Mouse (Mus musculus): Measurements from ENCODE around the gene Ap4e1.
"Not testable (repeated sequence)": the region's sequence is repeated elsewhere in the genome, so short reads cannot be mapped to it uniquely, and the experiment has no call there.

The Ap4e1 gene

DNA sequence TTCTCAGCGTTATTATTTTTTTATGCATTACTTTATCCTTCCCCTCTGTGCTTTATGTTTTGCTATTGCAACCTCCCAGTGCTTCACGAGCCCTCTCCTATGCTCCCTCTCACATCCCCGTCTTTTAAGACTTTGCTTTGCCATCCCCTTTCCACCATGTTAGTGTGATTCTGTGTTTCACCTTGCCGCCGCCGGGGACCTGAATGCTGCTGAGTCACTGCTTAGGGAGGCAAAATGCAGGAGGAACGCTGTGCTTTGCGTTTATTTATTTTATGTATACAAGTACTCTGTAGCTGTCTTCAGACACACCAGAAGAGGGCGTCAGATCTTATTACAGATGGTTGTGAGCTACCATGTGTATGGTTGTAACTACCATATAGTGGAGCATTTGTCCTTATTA is 69.1 kb downstream of the Ap4e1 start:
- DNase-seq (ENCODE audit: low read depth, low spot score): no peak

GRCm38 (mm10) chr2:127079066-127079465 is 70.5 kb downstream of the Ap4e1 start:
- not testable (repeated sequence) for DNase-seq (ENCODE audit: low read depth, low spot score)

DNA sequence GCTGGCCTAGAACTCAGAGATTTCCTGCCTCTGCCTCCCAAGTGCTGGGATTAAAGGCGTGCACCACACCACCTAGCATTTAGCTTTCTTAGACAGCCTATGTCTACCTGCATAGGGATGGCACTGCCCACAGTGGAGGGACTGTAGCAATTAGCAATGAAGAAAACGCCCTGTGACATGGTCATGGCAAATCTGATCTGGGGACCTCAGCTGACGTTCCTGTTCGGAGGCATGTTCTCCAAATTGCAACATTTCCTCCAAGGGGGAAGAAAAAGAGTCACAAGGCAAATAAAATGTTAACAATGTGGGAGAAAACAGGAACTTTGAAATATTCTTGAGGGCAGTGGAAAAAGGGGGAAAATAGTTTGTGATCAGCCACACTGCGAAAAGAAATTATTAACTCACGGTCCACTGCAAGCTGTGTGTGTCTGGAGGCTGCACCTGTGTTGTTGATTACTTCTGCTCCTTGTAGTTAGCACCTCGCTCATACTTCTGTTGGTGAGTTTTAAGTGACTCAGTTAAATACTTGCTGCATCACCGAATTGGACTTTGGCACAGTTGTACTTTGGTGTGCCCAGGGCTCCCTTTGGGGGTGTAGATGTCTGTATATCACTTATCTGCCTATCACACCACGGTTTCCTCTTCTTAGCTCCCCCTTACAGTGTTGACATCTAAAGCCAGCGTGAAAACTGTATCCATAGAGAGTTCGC is 71.5 kb downstream of the Ap4e1 start:
- DNase-seq (ENCODE audit: low read depth, low spot score): no peak

- DNase-seq (ENCODE audit: low read depth, low spot score): no peak
Observed at GRCm38 (mm10) chr2:127080591-127081218, 72.2 kb downstream of the Ap4e1 start.

- DNase-seq (ENCODE audit: low read depth, low spot score): no peak
Observed at GRCm38 (mm10) chr2:127086235-127086634, 77.7 kb downstream of the Ap4e1 start.

GRCm38 (mm10) chr2:127090151-127090550 is 81.6 kb downstream of the Ap4e1 start:
- not testable (repeated sequence) for DNase-seq (ENCODE audit: low read depth, low spot score)

- no peak for DNase-seq (ENCODE audit: low read depth, low spot score)
Observed at GRCm38 (mm10) chr2:127092000-127092399, 83.5 kb downstream of the Ap4e1 start.

DNA sequence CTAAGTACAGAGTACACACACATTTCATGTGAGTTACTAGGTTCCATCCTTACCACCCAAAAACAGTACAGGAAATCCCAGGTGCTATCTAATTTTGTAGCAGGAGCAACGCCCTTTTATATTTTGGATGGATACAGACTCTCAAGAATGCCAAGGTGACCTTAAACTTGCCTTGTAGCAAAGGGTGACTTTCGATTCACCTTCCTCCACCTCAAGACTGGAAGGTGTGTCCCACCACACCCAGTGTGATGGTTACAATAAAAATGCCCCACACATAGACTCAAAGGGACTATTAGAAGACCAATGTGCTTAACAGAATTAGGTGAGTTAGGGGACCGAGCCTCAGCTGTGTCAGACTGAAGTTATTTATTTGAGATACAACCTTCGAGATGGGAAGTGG is 100.5 kb downstream of the Ap4e1 start:
- DNase-seq (ENCODE audit: low read depth, low spot score): no peak
